Mouse (Mus musculus): Measurements from ENCODE around the gene Rbm24. TPM values are rescaled to one million over a fixed set of nuclear protein-coding genes. Genes with fewer than 3 reads are reported as not detected.

The Rbm24 gene
- polyA plus RNA-seq (2014; fragmentation: Illumina TruSeq; extraction: RNeasy Lipid Tissue Mini Kit (QIAGEN cat#74804); ENCODE audit: low read depth, low replicate concordance) = 0.36 TPM

DNA sequence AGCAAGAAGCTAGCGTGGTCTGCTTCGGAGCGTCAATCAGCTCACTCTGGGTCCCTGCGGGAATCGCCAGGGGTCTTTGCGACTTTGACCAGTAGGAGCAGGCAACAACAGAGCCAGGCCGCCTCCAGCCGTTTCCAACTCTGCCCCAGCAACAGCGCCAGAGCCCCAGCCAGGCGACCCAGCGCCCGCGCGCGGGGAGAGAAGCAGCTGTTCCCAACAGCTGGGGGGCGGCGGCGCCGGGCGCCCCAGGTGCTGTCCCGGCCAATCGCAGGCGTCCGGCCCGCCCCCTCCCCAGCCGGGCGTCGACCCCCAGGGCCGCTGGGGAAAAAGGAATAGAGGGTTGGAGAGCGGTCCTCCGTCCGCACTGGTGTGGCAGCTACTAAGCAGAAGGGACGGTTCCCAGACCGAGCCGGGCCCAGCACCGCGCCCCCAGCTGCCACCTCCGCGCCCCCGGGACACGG lies at the start of gene Rbm24:
TSS of gene Rbm24 (plus strand) at position 294 of the 461 bp plus-strand sequence.

Other genes with a start within 250 kb of the Rbm24 start
- 0.15 TPM for gene Stmnd1, start 144.7 kb upstream of the Rbm24 start, polyA plus RNA-seq (2014; fragmentation: Illumina TruSeq; extraction: RNeasy Lipid Tissue Mini Kit (QIAGEN cat#74804); ENCODE audit: low read depth, low replicate concordance)
- 60.1 TPM for gene Cap2, start 83.4 kb downstream of the Rbm24 start, polyA plus RNA-seq (2014; fragmentation: Illumina TruSeq; extraction: RNeasy Lipid Tissue Mini Kit (QIAGEN cat#74804); ENCODE audit: low read depth, low replicate concordance)